Mouse (Mus musculus): ENCODE measurements around the gene Tdo2. TPM values are rescaled to one million over a fixed set of nuclear protein-coding genes. Genes with fewer than 3 reads are reported as not detected.

Tdo2 gene
- polyA plus RNA-seq, 1 experiment from 2014 or later: 0.09 TPM

- H3K9me3 ChIP-seq: no peaks in the 10 kb centered on the region
- H3K9ac ChIP-seq: no peak overlapping the region
- H3K4me3 ChIP-seq: no peak overlapping the region
- no peak for ATAC-seq (ENCODE audit: insufficient number of reproducible peaks, low FRiP score, low TSS enrichment, low read depth)
- no peak overlapping the region for H3K4me2 ChIP-seq
- 41% methylated on average over 3 of the region's 3 CpGs for WGBS
- no peaks in the 10 kb centered on the region for H3K27me3 ChIP-seq
- no peaks in the 10 kb centered on the region for H3K4me1 ChIP-seq
- no peak overlapping the region for H3K27ac ChIP-seq
- H3K36me3 ChIP-seq: no peaks in the 10 kb centered on the region
Observed at GRCm38 (mm10) chr3:81938924-81939323, 37.1 kb downstream of the Tdo2 start.

GRCm38 (mm10) chr3:81933348-81933747 is 42.7 kb downstream of the Tdo2 start:
- no peak for ATAC-seq (ENCODE audit: insufficient number of reproducible peaks, low FRiP score, low TSS enrichment, low read depth)
- no peak overlapping the region for H3K9ac ChIP-seq
- WGBS: 81% methylated on average over 4 of the region's 4 CpGs

GRCm38 (mm10) chr3:81932141-81933101 is 43.6 kb downstream of the Tdo2 start, which contains the start of gene Ctso:
TSS of gene Ctso (plus strand) at chr3:81932601.
- 0 out of 2 replicates have a peak, but pooled peaks cover 6% of the 10 kb centered on the region for H3K4me1 ChIP-seq
- no peaks in the 10 kb centered on the region for H3K36me3 ChIP-seq
- no peaks in the 10 kb centered on the region for H3K27me3 ChIP-seq
- peak within 1 kb of the TSS; percentile 84 for H3K4me3 ChIP-seq
- WGBS: 11% methylated on average over 27 of the region's 27 CpGs
- H3K4me2 ChIP-seq: peak within 1 kb of the TSS; percentile 39
- no peaks in the 10 kb centered on the region for H3K9me3 ChIP-seq
- no peak for ATAC-seq (ENCODE audit: insufficient number of reproducible peaks, low FRiP score, low TSS enrichment, low read depth)
- H3K27ac ChIP-seq: peak within 1 kb of the TSS; percentile 86
- peak within 1 kb of the TSS; percentile 81 for H3K9ac ChIP-seq

More at GRCm38 (mm10) chr3:81933348-81933747, 42.7 kb downstream of the Tdo2 start:
- H3K27me3 ChIP-seq: no peaks in the 10 kb centered on the region
- 0 out of 2 replicates have a peak, but pooled peaks cover 6% of the 10 kb centered on the region for H3K4me1 ChIP-seq
- no peaks in the 10 kb centered on the region for H3K36me3 ChIP-seq
- no peak overlapping the region for H3K4me2 ChIP-seq
- H3K27ac ChIP-seq: no peak overlapping the region
- no peaks in the 10 kb centered on the region for H3K9me3 ChIP-seq
- H3K4me3 ChIP-seq: no peak overlapping the region

GRCm38 (mm10) chr3:81931695-81932094 is 44.3 kb downstream of the Tdo2 start:
- Histone ChIP-seq H3K9me3 (no peaks in the 10 kb centered on the region), H3K27ac (no peak overlapping the region), H3K9ac (no peak overlapping the region), H3K4me3 (no peak overlapping the region), H3K4me1 (0 out of 2 replicates have a peak, but pooled peaks cover 6% of the 10 kb centered on the region), H3K4me2 (no peak overlapping the region), H3K36me3 (no peaks in the 10 kb centered on the region), H3K27me3 (no peaks in the 10 kb centered on the region)
- 61% methylated on average over 3 of the region's 3 CpGs for WGBS
- ATAC-seq (ENCODE audit: insufficient number of reproducible peaks, low FRiP score, low TSS enrichment, low read depth): no peak

- Histone ChIP-seq H3K4me2 (no peak overlapping the region), H3K4me3 (no peak overlapping the region), H3K9me3 (no peaks in the 10 kb centered on the region), H3K9ac (no peak overlapping the region), H3K27ac (no peak overlapping the region), H3K27me3 (no peaks in the 10 kb centered on the region), H3K4me1 (0 out of 2 replicates have a peak, but pooled peaks cover 6% of the 10 kb centered on the region), H3K36me3 (no peaks in the 10 kb centered on the region)
- ATAC-seq (ENCODE audit: insufficient number of reproducible peaks, low FRiP score, low TSS enrichment, low read depth): no peak
- 96% methylated on average over 1 of the region's 1 CpGs for WGBS
Observed at GRCm38 (mm10) chr3:81929073-81929472, 46.9 kb downstream of the Tdo2 start.

GRCm38 (mm10) chr3:81926764-81927325 is 49.2 kb downstream of the Tdo2 start:
- no peak for ATAC-seq (ENCODE audit: insufficient number of reproducible peaks, low FRiP score, low TSS enrichment, low read depth)
- Histone ChIP-seq H3K27me3 (no peaks in the 10 kb centered on the region), H3K4me1 (no peaks in the 10 kb centered on the region), H3K9me3 (no peaks in the 10 kb centered on the region), H3K27ac (no peak overlapping the region), H3K4me2 (no peak overlapping the region), H3K36me3 (no peaks in the 10 kb centered on the region), H3K9ac (no peak overlapping the region), H3K4me3 (no peak overlapping the region)
- WGBS: 39% methylated on average over 9 of the region's 9 CpGs

- H3K36me3 ChIP-seq: no peaks in the 10 kb centered on the region
- no peak overlapping the region for H3K27ac ChIP-seq
- H3K9ac ChIP-seq: no peak overlapping the region
- H3K4me1 ChIP-seq: no peaks in the 10 kb centered on the region
- no peak overlapping the region for H3K4me3 ChIP-seq
- H3K27me3 ChIP-seq: no peaks in the 10 kb centered on the region
- 38% methylated on average over 5 of the region's 5 CpGs for WGBS
- ATAC-seq (ENCODE audit: insufficient number of reproducible peaks, low FRiP score, low TSS enrichment, low read depth): no peak
- H3K4me2 ChIP-seq: no peak overlapping the region
- H3K9me3 ChIP-seq: no peaks in the 10 kb centered on the region
Observed at GRCm38 (mm10) chr3:81925856-81926255, 50.1 kb downstream of the Tdo2 start.

- H3K36me3 ChIP-seq: no peaks in the 10 kb centered on the region
- no peak overlapping the region for H3K4me3 ChIP-seq
- no peak for ATAC-seq (ENCODE audit: insufficient number of reproducible peaks, low FRiP score, low TSS enrichment, low read depth)
- no peak overlapping the region for H3K4me2 ChIP-seq
- 2% methylated on average over 1 of the region's 1 CpGs for WGBS
- H3K27ac ChIP-seq: no peak overlapping the region
- H3K4me1 ChIP-seq: no peaks in the 10 kb centered on the region
- H3K9ac ChIP-seq: no peak overlapping the region
- H3K9me3 ChIP-seq: no peaks in the 10 kb centered on the region
- no peaks in the 10 kb centered on the region for H3K27me3 ChIP-seq
Observed at GRCm38 (mm10) chr3:81924931-81925330, 51.1 kb downstream of the Tdo2 start.

- no peak overlapping the region for H3K4me3 ChIP-seq
- H3K36me3 ChIP-seq: no peaks in the 10 kb centered on the region
- H3K27ac ChIP-seq: no peak overlapping the region
- no peak overlapping the region for H3K9ac ChIP-seq
- H3K9me3 ChIP-seq: no peaks in the 10 kb centered on the region
- no peaks in the 10 kb centered on the region for H3K27me3 ChIP-seq
- 45% methylated on average over 4 of the region's 4 CpGs for WGBS
- no peak for ATAC-seq (ENCODE audit: insufficient number of reproducible peaks, low FRiP score, low TSS enrichment, low read depth)
- no peaks in the 10 kb centered on the region for H3K4me1 ChIP-seq
- H3K4me2 ChIP-seq: no peak overlapping the region
Observed at GRCm38 (mm10) chr3:81922910-81923309, 53.1 kb downstream of the Tdo2 start.

- Histone ChIP-seq H3K4me3 (no peak overlapping the region), H3K4me2 (no peak overlapping the region), H3K27ac (no peak overlapping the region), H3K36me3 (no peaks in the 10 kb centered on the region), H3K9me3 (no peaks in the 10 kb centered on the region), H3K9ac (no peak overlapping the region), H3K27me3 (no peaks in the 10 kb centered on the region), H3K4me1 (no peaks in the 10 kb centered on the region)
- WGBS: 51% methylated on average over 3 of the region's 3 CpGs
- no peak for ATAC-seq (ENCODE audit: insufficient number of reproducible peaks, low FRiP score, low TSS enrichment, low read depth)
Observed at GRCm38 (mm10) chr3:81919681-81920080, 56.3 kb downstream of the Tdo2 start.

GRCm38 (mm10) chr3:81918215-81918614 is 57.8 kb downstream of the Tdo2 start:
- Histone ChIP-seq H3K27ac (no peak overlapping the region), H3K36me3 (no peaks in the 10 kb centered on the region), H3K27me3 (no peaks in the 10 kb centered on the region), H3K4me2 (no peak overlapping the region), H3K4me3 (no peak overlapping the region), H3K9me3 (no peaks in the 10 kb centered on the region), H3K4me1 (no peaks in the 10 kb centered on the region), H3K9ac (no peak overlapping the region)
- ATAC-seq (ENCODE audit: insufficient number of reproducible peaks, low FRiP score, low TSS enrichment, low read depth): no peak
- WGBS: 82% methylated on average over 8 of the region's 8 CpGs

- Histone ChIP-seq H3K9me3 (no peaks in the 10 kb centered on the region), H3K27ac (no peak overlapping the region), H3K27me3 (no peaks in the 10 kb centered on the region), H3K36me3 (no peaks in the 10 kb centered on the region), H3K4me3 (no peak overlapping the region), H3K9ac (no peak overlapping the region), H3K4me2 (no peak overlapping the region), H3K4me1 (no peaks in the 10 kb centered on the region)
- 86% methylated on average over 3 of the region's 3 CpGs for WGBS
- no peak for ATAC-seq (ENCODE audit: insufficient number of reproducible peaks, low FRiP score, low TSS enrichment, low read depth)
Observed at GRCm38 (mm10) chr3:81917354-81917935, 58.6 kb downstream of the Tdo2 start.
